Mouse (Mus musculus): ENCODE measurements at regions not wholly inside any gene's neighbourhood (a gene's known extent, or its start where the extent isn't known, plus 50 kb on each side); places are given as distances from the start of the nearest gene placed in this dataset.

GRCm38 (mm10) chr4:33589207-33589606 is 279.1 kb downstream of the Rngtt start:
- DNase-seq = no peak
- intact Hi-C loops (cut with DNase I) = loop anchor here (5.0 kb wide), 1 partner anchor 192 kb away; no protein-coding TSS in a partner anchor

- DNase-seq = no peak
- intact Hi-C loops (cut with DNase I) = no loop called here
Measured at GRCm38 (mm10) chr4:33594997-33595657, 285.0 kb downstream of the Rngtt start.

- intact Hi-C loops (cut with DNase I) = no loop called here
Measured at GRCm38 (mm10) chr4:33595763-33596162, 285.7 kb downstream of the Rngtt start.

GRCm38 (mm10) chr4:33599966-33600365 is 289.9 kb downstream of the Rngtt start:
- DNase-seq = no peak
- intact Hi-C loops (cut with DNase I) = no loop called here

More at GRCm38 (mm10) chr4:33595763-33596162, 285.7 kb downstream of the Rngtt start:
- no peak for DNase-seq

GRCm38 (mm10) chr4:33600805-33601204 is 290.7 kb downstream of the Rngtt start:
- intact Hi-C loops (cut with DNase I) = no loop called here
- no peak for DNase-seq

GRCm38 (mm10) chr4:33604636-33605035 is 294.5 kb downstream of the Rngtt start:
- no peak for DNase-seq
- intact Hi-C loops (cut with DNase I) = no loop called here

GRCm38 (mm10) chr4:33639821-33640575 is 284.4 kb upstream of the Cnr1 start:
- DNase-seq = no peak
- intact Hi-C loops (cut with DNase I) = no loop called here

- no peak for DNase-seq
- intact Hi-C loops (cut with DNase I) = no loop called here
Measured at GRCm38 (mm10) chr4:33640576-33641255, 283.7 kb upstream of the Cnr1 start.

GRCm38 (mm10) chr4:33641883-33642282 is 282.5 kb upstream of the Cnr1 start:
- DNase-seq = no peak
- intact Hi-C loops (cut with DNase I) = no loop called here

GRCm38 (mm10) chr4:33642526-33642925 is 281.9 kb upstream of the Cnr1 start:
- intact Hi-C loops (cut with DNase I) = no loop called here
- DNase-seq = no peak

GRCm38 (mm10) chr4:33645217-33645616 is 279.2 kb upstream of the Cnr1 start:
- intact Hi-C loops (cut with DNase I) = no loop called here

GRCm38 (mm10) chr4:33651292-33651691 is 273.1 kb upstream of the Cnr1 start:
- intact Hi-C loops (cut with DNase I) = no loop called here

More at GRCm38 (mm10) chr4:33645217-33645616, 279.2 kb upstream of the Cnr1 start:
- no peak for DNase-seq

GRCm38 (mm10) chr4:33659766-33660165 is 264.6 kb upstream of the Cnr1 start:
- intact Hi-C loops (cut with DNase I) = no loop called here
- DNase-seq = no peak

More at GRCm38 (mm10) chr4:33651292-33651691, 273.1 kb upstream of the Cnr1 start:
- DNase-seq = no peak

GRCm38 (mm10) chr4:33660553-33660952 is 263.8 kb upstream of the Cnr1 start:
- no peak for DNase-seq
- intact Hi-C loops (cut with DNase I) = no loop called here

GRCm38 (mm10) chr4:33661862-33662261 is 262.5 kb upstream of the Cnr1 start:
- DNase-seq = no peak
- intact Hi-C loops (cut with DNase I) = no loop called here

- intact Hi-C loops (cut with DNase I) = no loop called here
- DNase-seq = no peak
Measured at GRCm38 (mm10) chr4:33662965-33663364, 261.4 kb upstream of the Cnr1 start.

GRCm38 (mm10) chr4:33663616-33664473 is 260.5 kb upstream of the Cnr1 start:
- DNase-seq = no peak
- intact Hi-C loops (cut with DNase I) = no loop called here

- DNase-seq = no peak
- intact Hi-C loops (cut with DNase I) = no loop called here
Measured at GRCm38 (mm10) chr4:33664474-33664822, 259.9 kb upstream of the Cnr1 start.

- DNase-seq = no peak
- intact Hi-C loops (cut with DNase I) = no loop called here
Measured at GRCm38 (mm10) chr4:33665250-33665873, 259.0 kb upstream of the Cnr1 start.

GRCm38 (mm10) chr4:33668431-33668830 is 256.0 kb upstream of the Cnr1 start:
- DNase-seq = no peak
- intact Hi-C loops (cut with DNase I) = no loop called here
